Mouse (Mus musculus) midbrain, embryonic 15.5 days (tissue): ENCODE measurements around the gene Cst3. TPM values are rescaled to one million over a fixed set of nuclear protein-coding genes. Genes with fewer than 3 reads are reported as not detected.

ENCODE experiments used
- ATAC-seq: fragments of 200-750 bp; cut with Nextera tagmentation; replicated peaks from 2 replicates; pipeline ENCODE4 v1.8.0; 2017; ENCODE audit warnings: moderate TSS enrichment
- H3K27ac ChIP-seq: fragments of 300-500 bp; sonication (generic); 2 replicates; pipeline ENCODE4 v1.5.1; 2015; ENCODE audit warnings: mild to moderate bottlenecking, inconsistent platforms
- H3K27me3 ChIP-seq: fragments of 300-500 bp; sonication (generic); replicated peaks from 2 replicates; pipeline ENCODE4 v1.6.1; 2015; ENCODE audit warnings: inconsistent platforms
- H3K36me3 ChIP-seq: fragments of 300-500 bp; sonication (generic); replicated peaks from 2 replicates; pipeline ENCODE4 v1.6.1; 2015; ENCODE audit warnings: inconsistent platforms
- H3K4me1 ChIP-seq: fragments of 300-500 bp; sonication (generic); 2 replicates; pipeline ENCODE4 v1.6.1; 2015; ENCODE audit warnings: inconsistent platforms
- H3K4me2 ChIP-seq: fragments of 300-500 bp; sonication (generic); 2 replicates; pipeline ENCODE4 v1.6.1; 2015; ENCODE audit warnings: inconsistent platforms, mild to moderate bottlenecking, moderate library complexity
- H3K4me3 ChIP-seq: fragments of 300-500 bp; sonication (generic); 2 replicates; pipeline ENCODE4 v1.5.1; 2015; ENCODE audit warnings: mild to moderate bottlenecking, inconsistent platforms
- H3K9ac ChIP-seq: fragments of 300-500 bp; sonication (generic); 2 replicates; pipeline ENCODE4 v1.6.1; 2015; ENCODE audit warnings: mild to moderate bottlenecking, inconsistent platforms
- H3K9me3 ChIP-seq: fragments of 300-500 bp; sonication (generic); 2 replicates; pipeline ENCODE4 v1.6.1; 2016; ENCODE audit warnings: inconsistent platforms
- WGBS: fragments of 180-500 bp; shearing (Covaris S2); methylation state at CpG from one replicate; pipeline ENCODE4 v1.1.7; 2015; ENCODE audit warnings: mixed read lengths; 5-methylcytosine and 5-hydroxymethylcytosine counted together
- polyA plus RNA-seq: library from polyadenylated mRNA; unstranded; fragments of >200 nt; fragmentation: Nextera tagmentation; extraction: Ambion mirVana; gene quantifications from 2 replicates; pipeline ENCODE4 v1.2.1, GENCODE M21; 2015

Cst3 gene
- polyA plus RNA-seq, 1 experiment from 2014 or later: 514 TPM

DNA sequence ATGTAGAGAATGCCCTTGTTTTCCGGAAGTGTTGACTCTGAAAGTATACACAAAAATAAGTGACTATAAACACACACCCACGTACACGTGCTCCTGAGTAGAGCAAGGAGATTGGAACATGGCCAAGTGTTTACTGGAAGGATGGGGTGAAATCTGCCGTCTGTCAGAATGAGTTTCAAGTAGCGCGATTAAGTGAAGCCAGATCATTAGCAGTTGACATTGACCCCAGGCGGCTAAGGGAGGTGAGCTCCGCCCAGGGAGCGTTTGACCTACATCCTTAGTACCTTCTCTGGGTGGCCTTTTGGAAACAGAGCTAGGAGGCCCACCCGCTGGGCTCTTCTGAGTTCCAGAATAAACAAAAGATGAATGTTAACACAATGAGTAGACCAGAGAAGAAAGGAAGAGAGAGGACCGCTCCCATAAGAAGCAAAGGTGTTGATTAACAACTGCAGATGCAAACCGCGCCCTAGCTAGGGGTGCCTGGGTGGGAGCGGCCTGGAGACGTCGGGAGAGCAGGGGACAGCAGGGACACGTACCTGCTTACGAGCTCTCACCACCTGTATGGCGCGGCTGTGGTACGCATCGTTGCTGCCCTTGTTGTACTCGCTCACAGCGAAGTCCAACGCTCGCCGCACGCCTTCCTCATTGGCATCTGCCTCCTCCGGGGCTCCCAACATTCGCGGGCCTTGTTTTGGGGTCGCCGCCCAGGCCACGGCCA lies 716 bp downstream of the Cst3 start:
- Histone ChIP-seq H3K9ac (peak overlapping the region; percentile 88), H3K9me3 (no peaks in the 10 kb centered on the region), H3K4me1 (peaks cover 24% of the 10 kb centered on the region), H3K4me2 (peak overlapping the region; percentile 86), H3K27ac (peak overlapping the region; percentile 84), H3K27me3 (no peaks in the 10 kb centered on the region), H3K4me3 (peak overlapping the region; percentile 90), H3K36me3 (peaks cover 13% of the 10 kb centered on the region; the same call in 1 of the 2 replicates)
- ATAC-seq: peak; percentile 89
- 1% methylated on average over 34 of the region's 34 CpGs for WGBS

DNA sequence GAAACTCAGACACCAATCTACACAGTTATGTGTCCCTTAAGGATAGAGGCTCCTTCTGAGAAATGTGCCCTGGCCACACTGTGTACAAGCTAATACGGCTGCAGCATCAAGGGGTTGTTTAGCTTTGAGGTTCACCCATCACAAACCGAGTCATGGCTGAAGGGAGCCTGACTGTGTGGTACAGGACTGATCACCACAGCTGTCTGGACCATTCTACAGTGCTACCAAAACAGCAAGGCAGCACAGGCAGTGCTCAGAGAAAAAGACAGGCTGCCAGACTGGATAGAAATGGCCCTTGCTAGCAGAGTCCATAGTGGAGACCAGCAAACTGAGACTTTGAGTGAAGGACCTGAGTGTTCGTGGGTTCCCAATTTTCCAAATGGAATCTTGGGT lies 1.3 kb downstream of the Cst3 start:
- Histone ChIP-seq H3K36me3 (peaks cover 13% of the 10 kb centered on the region; the same call in 1 of the 2 replicates), H3K4me2 (peak overlapping the region; percentile 86), H3K4me3 (peak overlapping the region; percentile 90), H3K9me3 (no peaks in the 10 kb centered on the region), H3K27me3 (no peaks in the 10 kb centered on the region), H3K9ac (peak overlapping the region; percentile 88), H3K4me1 (peaks cover 24% of the 10 kb centered on the region), H3K27ac (no peak overlapping the region; the same call in 1 of the 2 replicates)
- WGBS: 44% methylated on average over 3 of the region's 3 CpGs
- ATAC-seq: peak; percentile 10

DNA sequence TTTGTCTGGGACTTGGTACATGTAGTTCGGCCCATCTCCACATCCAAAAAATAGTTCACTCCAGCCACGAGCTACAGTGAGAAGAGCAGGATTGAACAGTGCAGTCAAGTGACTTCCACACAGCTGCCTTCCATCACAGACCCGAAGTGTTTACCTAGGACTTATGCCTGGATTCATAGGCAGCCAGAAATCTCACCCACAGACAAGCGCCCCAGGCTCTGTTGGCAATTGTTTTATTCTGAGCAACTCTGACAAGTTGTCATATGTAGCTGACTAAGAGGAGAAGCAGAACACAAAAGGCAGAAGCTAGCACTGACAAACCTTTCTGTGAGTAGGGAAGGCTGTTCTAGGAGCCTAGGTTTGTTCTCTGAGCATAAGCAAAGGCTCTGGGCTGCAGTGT lies 2.6 kb downstream of the Cst3 start:
- Histone ChIP-seq H3K9ac (no peak overlapping the region), H3K4me2 (peak overlapping the region; percentile 86), H3K4me1 (peaks cover 24% of the 10 kb centered on the region), H3K4me3 (peak overlapping the region; percentile 90), H3K27me3 (no peaks in the 10 kb centered on the region), H3K9me3 (no peaks in the 10 kb centered on the region), H3K36me3 (peaks cover 13% of the 10 kb centered on the region; the same call in 1 of the 2 replicates), H3K27ac (no peak overlapping the region)
- ATAC-seq: no peak
- WGBS: 79% methylated on average over 4 of the region's 4 CpGs

DNA sequence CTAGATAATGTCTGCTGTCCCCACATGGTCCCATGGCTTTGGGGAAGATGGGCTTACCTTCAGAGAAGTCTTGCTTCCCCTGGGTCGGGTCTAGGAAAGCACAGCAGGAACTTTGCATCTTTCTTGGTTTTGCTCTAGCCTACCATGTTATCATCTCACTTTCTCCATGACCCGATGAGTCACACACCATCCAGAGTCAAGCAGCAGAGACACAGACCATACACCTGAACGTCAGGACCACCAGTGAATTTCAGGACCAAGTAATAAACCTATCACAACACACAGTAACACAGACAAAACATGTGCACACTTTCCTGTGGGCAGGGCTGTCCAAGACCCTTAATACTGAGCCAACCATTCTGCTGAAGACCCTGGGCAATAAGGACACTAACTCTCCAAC lies 5.0 kb downstream of the Cst3 start:
- Histone ChIP-seq H3K27me3 (no peaks in the 10 kb centered on the region), H3K9me3 (no peaks in the 10 kb centered on the region), H3K27ac (no peak overlapping the region), H3K9ac (no peak overlapping the region), H3K4me2 (no peak overlapping the region), H3K4me3 (no peak overlapping the region), H3K36me3 (peaks cover 13% of the 10 kb centered on the region; the same call in 1 of the 2 replicates), H3K4me1 (peaks cover 24% of the 10 kb centered on the region)
- no peak for ATAC-seq
- WGBS: 87% methylated on average over 3 of the region's 3 CpGs

DNA sequence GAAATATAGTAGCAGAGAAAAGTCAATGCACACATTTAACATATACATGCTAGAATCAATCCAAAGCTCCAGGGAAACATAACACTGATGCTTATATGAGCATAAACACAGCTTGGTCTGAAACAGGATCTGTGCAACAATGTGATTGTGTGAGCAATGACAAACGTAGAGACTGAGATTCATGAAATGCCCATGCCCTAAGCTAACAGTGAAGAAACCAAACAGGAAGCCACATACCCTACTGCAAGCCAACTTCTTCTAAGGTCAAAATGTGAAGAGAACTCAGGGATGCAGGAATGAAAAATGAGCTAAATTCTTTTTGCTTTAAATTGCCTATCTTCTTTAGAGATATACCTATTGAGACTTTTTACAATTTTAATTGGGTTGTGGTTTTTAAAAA lies 6.5 kb downstream of the Cst3 start:
- ATAC-seq: no peak
- H3K9ac ChIP-seq: no peak overlapping the region
- no peak overlapping the region for H3K27ac ChIP-seq
- peaks cover 13% of the 10 kb centered on the region; the same call in 1 of the 2 replicates for H3K36me3 ChIP-seq
- H3K9me3 ChIP-seq: no peaks in the 10 kb centered on the region
- 71% methylated on average over 1 of the region's 1 CpGs for WGBS
- H3K27me3 ChIP-seq: no peaks in the 10 kb centered on the region
- H3K4me3 ChIP-seq: no peak overlapping the region
- H3K4me1 ChIP-seq: peaks cover 20% of the 10 kb centered on the region
- H3K4me2 ChIP-seq: no peak overlapping the region

DNA sequence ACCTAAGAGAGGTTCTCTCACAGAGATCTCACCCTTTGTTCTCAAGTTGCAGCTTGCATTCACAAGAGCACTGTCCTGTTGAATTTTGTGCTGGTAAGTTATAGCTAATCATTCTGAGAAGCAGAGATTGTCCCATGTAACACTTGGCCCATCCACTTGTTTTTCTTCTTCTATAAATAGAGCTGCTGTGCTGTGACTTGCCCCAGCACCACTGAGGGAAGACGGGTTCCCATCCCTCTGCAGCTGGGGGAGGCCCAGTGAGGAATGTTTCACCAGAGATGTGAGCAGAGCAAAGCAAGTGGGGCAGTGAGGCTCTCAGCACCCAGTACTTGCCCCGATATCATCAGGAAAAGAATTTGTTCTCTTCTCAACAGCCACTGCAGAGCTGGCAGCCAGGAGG lies 10.5 kb downstream of the Cst3 start, which contains the start of gene 9230104L09Rik:
TSS of gene 9230104L09Rik (minus strand) at position 73 of the 400 bp plus-strand sequence.
- Histone ChIP-seq H3K36me3 (no peaks in the 10 kb centered on the region), H3K27ac (no peak within 1 kb of the TSS), H3K27me3 (no peaks in the 10 kb centered on the region), H3K9me3 (no peaks in the 10 kb centered on the region), H3K4me2 (no peak within 1 kb of the TSS), H3K9ac (no peak within 1 kb of the TSS), H3K4me3 (no peak within 1 kb of the TSS), H3K4me1 (no peaks in the 10 kb centered on the region)
- 83% methylated on average over 2 of the region's 2 CpGs for WGBS
- no peak for ATAC-seq

DNA sequence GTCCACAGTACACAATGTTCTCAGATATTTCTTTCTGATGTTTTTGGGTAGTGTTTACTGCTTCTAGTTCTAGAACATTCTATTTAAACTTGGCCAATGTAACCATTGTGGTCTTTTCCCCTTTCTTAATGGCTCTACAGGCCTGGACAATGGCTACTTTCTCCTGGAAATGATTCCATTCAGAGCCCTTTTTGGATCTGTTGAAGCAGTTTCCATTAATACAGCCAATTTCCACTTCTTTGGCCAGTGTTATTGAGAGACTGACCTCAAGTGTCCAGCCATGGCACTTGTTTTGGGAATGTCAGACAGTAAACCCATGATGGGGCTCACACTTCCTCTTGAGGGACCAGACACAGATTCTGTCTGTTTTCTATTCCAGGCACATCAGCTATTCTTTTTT lies 13.8 kb downstream of the Cst3 start:
- Histone ChIP-seq H3K4me1 (no peaks in the 10 kb centered on the region), H3K27ac (no peak overlapping the region), H3K4me2 (no peak overlapping the region), H3K4me3 (no peak overlapping the region), H3K9me3 (no peaks in the 10 kb centered on the region), H3K36me3 (no peaks in the 10 kb centered on the region), H3K27me3 (no peaks in the 10 kb centered on the region), H3K9ac (no peak overlapping the region)
- ATAC-seq: no peak

DNA sequence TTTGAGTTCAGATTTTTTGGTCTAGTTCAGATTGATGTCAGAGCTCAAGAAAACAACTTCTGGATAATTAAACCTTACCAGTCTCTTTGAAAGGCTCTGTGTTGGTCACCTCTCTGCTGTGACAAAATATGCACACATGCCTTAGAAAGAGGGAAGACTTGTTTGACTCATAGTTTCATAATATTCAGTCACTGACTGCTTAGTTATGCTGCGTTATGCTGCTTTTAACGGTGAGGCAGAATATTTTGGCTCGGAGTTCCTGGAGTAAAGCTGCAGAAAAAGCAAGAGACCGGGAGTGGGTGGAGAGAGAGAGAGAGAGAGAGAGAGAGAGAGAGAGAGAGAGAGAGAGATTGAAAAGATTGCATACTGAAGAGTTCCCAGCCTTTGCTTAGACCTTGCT lies 14.5 kb downstream of the Cst3 start:
- 79% methylated on average over 4 of the region's 4 CpGs for WGBS
- no peaks in the 10 kb centered on the region for H3K36me3 ChIP-seq
- H3K9ac ChIP-seq: no peak overlapping the region
- H3K9me3 ChIP-seq: no peaks in the 10 kb centered on the region
- H3K27ac ChIP-seq: no peak overlapping the region
- no peak overlapping the region for H3K4me2 ChIP-seq
- no peak overlapping the region for H3K4me3 ChIP-seq
- no peaks in the 10 kb centered on the region for H3K27me3 ChIP-seq
- ATAC-seq: no peak
- no peaks in the 10 kb centered on the region for H3K4me1 ChIP-seq

DNA sequence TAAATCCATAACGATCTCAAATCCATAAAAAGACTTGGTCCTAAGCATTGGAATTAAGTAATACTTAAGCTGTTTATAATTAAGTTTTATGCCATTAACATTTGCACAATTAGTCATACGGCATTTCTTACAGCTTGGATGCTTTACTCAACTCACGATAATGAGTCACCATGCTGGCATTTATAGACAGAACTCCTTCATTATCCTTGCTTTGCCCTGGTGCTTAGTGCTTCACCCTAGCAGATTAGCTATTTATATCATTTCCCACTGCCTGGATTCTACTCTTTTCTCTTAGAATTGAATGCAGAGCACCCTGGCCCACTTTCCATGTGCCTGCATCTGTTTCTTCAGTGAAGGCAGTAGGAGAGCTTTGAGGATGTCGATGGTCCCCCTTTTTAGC lies 18.0 kb downstream of the Cst3 start:
- 79% methylated on average over 4 of the region's 4 CpGs for WGBS
- no peak overlapping the region for H3K4me3 ChIP-seq
- H3K27me3 ChIP-seq: no peaks in the 10 kb centered on the region
- no peak for ATAC-seq
- no peak overlapping the region for H3K4me2 ChIP-seq
- H3K27ac ChIP-seq: no peak overlapping the region
- no peak overlapping the region for H3K9ac ChIP-seq
- no peaks in the 10 kb centered on the region for H3K4me1 ChIP-seq
- H3K9me3 ChIP-seq: no peaks in the 10 kb centered on the region
- H3K36me3 ChIP-seq: no peaks in the 10 kb centered on the region

DNA sequence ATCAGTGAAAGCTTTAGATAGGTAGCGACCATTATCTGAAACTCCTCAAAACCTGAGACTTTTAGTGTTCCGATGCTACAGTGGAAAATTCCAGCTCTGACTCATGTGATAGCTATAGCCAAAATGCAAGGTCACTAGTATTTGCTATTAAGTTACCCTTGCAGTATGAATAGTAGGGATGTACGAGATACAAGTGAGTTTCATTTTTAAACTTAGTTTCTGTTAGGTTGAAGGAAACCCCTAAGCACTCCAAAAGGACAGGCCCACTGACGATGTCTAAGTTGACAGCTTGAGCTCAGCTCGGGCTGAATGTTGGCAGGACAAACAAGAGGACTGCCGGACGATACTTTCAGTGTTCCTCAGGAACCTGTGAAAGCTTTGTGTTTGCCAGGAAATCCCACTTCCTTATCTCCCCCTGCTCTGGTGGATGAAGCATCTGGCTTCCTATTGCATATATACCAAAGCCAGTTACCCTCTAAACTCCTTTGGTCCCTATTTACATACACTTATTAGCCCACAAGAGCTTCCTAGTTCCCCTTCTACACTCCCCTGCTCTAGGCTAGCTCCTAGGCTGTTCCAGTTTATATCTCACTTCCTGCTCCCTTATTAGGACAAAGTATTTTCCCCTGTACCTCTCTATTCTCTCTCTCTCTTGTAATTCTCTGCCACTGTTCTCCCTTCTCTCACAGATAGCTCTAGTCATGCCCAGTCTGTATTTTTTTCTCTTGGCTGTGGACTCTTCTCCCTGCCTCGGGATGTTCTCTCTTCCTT lies 18.7 kb downstream of the Cst3 start:
- H3K36me3 ChIP-seq: no peaks in the 10 kb centered on the region
- H3K27me3 ChIP-seq: no peaks in the 10 kb centered on the region
- no peak overlapping the region for H3K9ac ChIP-seq
- H3K4me3 ChIP-seq: no peak overlapping the region
- no peak overlapping the region for H3K4me2 ChIP-seq
- no peak overlapping the region for H3K27ac ChIP-seq
- no peak for ATAC-seq
- H3K9me3 ChIP-seq: no peaks in the 10 kb centered on the region
- H3K4me1 ChIP-seq: no peaks in the 10 kb centered on the region
- 74% methylated on average over 8 of the region's 8 CpGs for WGBS

DNA sequence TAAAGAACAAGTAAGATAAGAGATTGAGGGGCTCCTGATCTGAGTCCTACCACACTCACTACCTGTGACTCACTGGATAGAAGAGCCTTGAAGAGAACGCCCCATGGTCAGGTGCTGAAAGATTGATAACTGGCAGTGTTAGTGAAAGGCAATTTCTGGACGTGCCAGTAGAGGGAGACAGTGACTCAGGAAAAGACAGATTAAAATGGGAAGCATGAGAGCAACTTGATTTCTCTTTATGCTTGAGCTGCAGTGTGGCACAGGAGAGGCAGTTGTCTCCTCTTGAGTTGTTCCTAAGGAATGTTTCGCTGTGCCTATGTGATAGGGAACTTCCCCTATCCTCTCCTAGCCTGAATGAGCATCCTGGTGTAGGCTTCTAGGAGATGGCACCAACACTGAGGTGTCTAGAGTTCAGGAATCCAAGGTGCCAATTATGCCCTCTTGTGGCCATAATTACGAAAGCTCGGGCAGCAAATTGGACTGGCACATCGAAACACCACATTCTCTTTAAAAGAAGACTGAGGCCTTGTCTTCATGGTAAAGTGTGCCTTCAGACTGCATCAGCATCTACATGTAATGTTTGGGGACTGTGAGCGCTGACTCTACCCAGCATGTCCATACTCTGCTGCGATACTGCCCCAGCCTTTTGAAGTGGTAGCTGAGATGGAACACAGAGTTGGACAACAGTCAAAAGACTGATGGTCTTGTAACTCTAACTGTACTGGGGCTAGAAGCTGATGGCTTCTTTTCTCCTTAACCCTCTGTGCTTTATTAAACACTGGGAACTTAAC lies 24.2 kb downstream of the Cst3 start:
- no peaks in the 10 kb centered on the region for H3K27me3 ChIP-seq
- no peaks in the 10 kb centered on the region for H3K4me1 ChIP-seq
- H3K9ac ChIP-seq: no peak overlapping the region
- no peak overlapping the region for H3K27ac ChIP-seq
- no peaks in the 10 kb centered on the region for H3K36me3 ChIP-seq
- H3K9me3 ChIP-seq: no peaks in the 10 kb centered on the region
- no peak overlapping the region for H3K4me2 ChIP-seq
- ATAC-seq: peak; percentile 81
- 48% methylated on average over 8 of the region's 8 CpGs for WGBS
- H3K4me3 ChIP-seq: no peak overlapping the region

DNA sequence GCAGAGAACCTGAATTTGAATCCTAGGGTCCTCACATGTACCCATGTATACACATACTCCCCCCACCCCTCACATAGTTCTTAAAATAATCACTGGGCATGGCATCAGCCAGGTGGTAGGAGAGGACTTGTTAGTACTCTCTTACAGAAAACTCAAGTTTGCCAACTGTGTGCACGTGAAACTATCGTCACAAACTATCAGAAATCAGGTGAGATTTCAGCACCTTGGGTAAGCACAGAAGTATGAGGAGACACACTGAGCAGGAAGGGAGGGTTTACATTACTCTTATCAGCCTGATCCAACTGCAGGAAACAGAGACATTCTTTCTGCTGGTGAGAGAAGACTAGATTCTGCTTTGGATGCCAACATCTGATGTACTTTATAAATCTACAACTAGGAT lies 36.3 kb downstream of the Cst3 start:
- Histone ChIP-seq H3K9ac (no peak overlapping the region), H3K27ac (no peak overlapping the region), H3K4me1 (no peaks in the 10 kb centered on the region), H3K4me3 (no peak overlapping the region), H3K36me3 (no peaks in the 10 kb centered on the region), H3K27me3 (no peaks in the 10 kb centered on the region), H3K9me3 (no peaks in the 10 kb centered on the region), H3K4me2 (no peak overlapping the region)
- no peak for ATAC-seq
- 89% methylated on average over 2 of the region's 2 CpGs for WGBS
